Mouse (Mus musculus): ENCODE data around the gene Jdp2. TPM values are rescaled to one million over a fixed set of nuclear protein-coding genes. Genes with fewer than 3 reads are reported as not detected.

Jdp2 gene
- polyA plus RNA-seq, 1 experiment = 28.7 TPM

DNA sequence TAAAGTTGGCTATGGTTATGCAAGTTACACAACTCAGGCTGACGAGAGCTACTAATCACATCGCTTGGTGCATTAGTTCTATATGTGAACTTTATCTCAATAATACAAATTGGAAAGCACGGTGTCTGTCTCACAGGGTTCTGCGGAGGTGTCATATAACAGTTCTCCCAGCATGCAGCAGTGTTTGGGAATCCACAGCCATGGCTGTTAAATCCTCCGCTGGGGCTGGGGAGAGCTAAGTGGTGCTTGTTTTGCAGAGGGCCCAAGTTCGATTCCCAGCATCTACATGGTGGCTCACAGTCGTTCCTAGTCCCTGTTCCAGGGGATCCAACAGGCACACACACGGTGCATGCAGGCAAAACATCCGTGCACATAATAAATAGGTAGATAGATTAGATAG, 19.1 kb downstream of the Jdp2 start:
- Histone ChIP-seq H3K4me1 (ENCODE audit: control insufficient read depth, insufficient read depth, low read length) (peaks cover 41% of the 10 kb centered on the region), H3K27ac (ENCODE audit: insufficient read depth, low read length) (no peak overlapping the region), H3K27me3 (ENCODE audit: control insufficient read depth, insufficient read depth, low read length) (no peaks in the 10 kb centered on the region), H3K4me3 (replicated peaks; ENCODE audit: insufficient read depth, low read depth, low read length) (no peak overlapping the region)
- no peak for DNase-seq
- WGBS = 92% methylated on average over 9 of the region's 9 CpGs
- no peak for TF ChIP-seq CTCF (IDR thresholded peaks at IDR 0.05; ENCODE audit: borderline replicate concordance, insufficient read depth, low read depth, low read length)
- TF ChIP-seq POLR2A (IDR thresholded peaks at IDR 0.05; ENCODE audit: borderline replicate concordance, insufficient read depth, low read length) = no peak

DNA sequence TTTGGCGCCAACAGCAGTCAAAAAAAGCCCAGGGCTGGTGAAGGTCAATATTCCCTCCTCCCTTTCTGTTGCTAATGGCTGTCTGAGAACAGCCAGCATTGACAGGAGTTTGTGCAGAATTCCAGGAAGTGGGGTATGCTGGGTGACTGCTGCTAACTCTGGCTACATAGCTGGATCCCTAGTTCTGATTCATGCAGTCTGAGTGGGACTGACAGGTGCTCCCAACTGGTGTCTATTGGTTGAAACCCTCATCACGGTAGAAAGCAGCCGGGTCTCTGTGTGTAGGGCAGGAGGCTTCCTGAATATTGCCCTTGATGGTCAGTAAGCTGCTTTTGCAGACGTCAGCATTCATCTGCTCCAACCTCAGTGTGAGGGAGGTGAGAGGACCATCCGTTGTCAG, 19.6 kb downstream of the Jdp2 start:
- DNase-seq = no peak
- WGBS = 51% methylated on average over 5 of the region's 5 CpGs
- TF ChIP-seq POLR2A (IDR thresholded peaks at IDR 0.05; ENCODE audit: borderline replicate concordance, insufficient read depth, low read length) (no peak), CTCF (IDR thresholded peaks at IDR 0.05; ENCODE audit: borderline replicate concordance, insufficient read depth, low read depth, low read length) (no peak)
- H3K27ac ChIP-seq (ENCODE audit: insufficient read depth, low read length) = no peak overlapping the region
- peaks cover 38% of the 10 kb centered on the region for H3K4me1 ChIP-seq (ENCODE audit: control insufficient read depth, insufficient read depth, low read length)
- no peak overlapping the region for H3K4me3 ChIP-seq (replicated peaks; ENCODE audit: insufficient read depth, low read depth, low read length)
- no peaks in the 10 kb centered on the region for H3K27me3 ChIP-seq (ENCODE audit: control insufficient read depth, insufficient read depth, low read length)

DNA sequence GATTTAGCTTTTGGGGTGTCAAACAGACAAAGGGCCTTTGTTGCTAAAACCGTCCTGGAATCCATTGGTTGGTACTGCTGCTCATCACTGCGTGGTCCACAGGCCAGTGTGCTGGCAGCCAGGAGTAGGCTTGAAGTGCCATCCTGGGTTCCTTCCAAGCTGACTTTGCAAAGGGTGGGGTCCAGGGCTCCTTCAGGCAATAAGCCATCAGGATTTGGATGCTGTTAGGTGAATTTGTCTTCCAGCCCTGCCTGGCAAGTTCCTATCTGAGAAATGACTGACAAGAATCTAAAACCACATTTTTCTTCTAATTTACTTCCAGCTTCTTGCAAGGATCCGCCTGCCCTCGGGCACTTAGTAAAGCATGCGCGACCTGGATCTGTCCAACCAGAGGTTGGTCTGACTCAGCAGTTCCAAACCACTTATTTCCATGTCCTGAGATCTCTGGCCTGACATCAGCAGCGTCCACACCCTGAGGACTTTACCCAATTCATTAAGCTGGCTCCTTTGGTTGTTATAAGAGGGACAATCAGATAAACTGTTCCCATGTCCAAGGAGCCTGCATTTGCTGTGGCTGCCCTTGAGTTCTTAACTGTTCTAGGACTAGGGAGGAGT, 20.6 kb downstream of the Jdp2 start:
- Histone ChIP-seq H3K4me1 (ENCODE audit: control insufficient read depth, insufficient read depth, low read length) (peaks cover 37% of the 10 kb centered on the region), H3K27me3 (ENCODE audit: control insufficient read depth, insufficient read depth, low read length) (no peaks in the 10 kb centered on the region), H3K4me3 (replicated peaks; ENCODE audit: insufficient read depth, low read depth, low read length) (no peak overlapping the region), H3K27ac (ENCODE audit: insufficient read depth, low read length) (peak overlapping the region; percentile 58; the same call in 1 of the 2 replicates)
- TF ChIP-seq POLR2A (IDR thresholded peaks at IDR 0.05; ENCODE audit: borderline replicate concordance, insufficient read depth, low read length) (no peak), CTCF (IDR thresholded peaks at IDR 0.05; ENCODE audit: borderline replicate concordance, insufficient read depth, low read depth, low read length) (no peak)
- WGBS = 33% methylated on average over 7 of the region's 7 CpGs
- peak; percentile 50 to 73 for DNase-seq

DNA sequence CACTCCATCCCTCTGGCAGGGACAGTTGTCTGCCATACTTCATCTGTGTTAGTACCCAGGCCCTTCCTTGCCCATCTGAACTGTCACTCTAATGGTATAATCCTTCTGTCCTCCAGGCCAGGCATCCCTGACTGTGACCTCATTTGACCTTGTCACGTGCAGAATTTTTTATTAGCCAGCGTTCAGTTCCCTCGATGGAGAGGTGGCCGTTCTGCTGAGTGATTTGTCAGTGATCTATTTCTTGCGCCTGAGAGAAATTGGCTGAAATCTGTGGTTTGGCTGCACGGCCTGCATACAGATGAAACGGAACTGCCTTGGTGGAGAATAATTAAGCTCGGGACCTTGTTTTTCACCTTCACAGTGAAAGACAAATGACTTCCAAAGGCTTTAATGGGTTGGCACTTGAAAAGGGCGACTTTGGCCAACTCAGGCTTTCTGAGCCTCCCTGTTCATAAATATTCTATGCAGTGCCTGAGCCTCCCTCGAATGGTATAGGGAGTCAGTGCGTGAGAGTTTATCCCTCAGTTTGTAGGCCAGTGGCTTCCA, 21.1 kb downstream of the Jdp2 start:
- H3K27me3 ChIP-seq (ENCODE audit: control insufficient read depth, insufficient read depth, low read length) = no peaks in the 10 kb centered on the region
- peak in 1 of 2 experiments; percentile 47 for DNase-seq
- peaks cover 35% of the 10 kb centered on the region for H3K4me1 ChIP-seq (ENCODE audit: control insufficient read depth, insufficient read depth, low read length)
- peak overlapping the region; percentile 58; the same call in 1 of the 2 replicates for H3K27ac ChIP-seq (ENCODE audit: insufficient read depth, low read length)
- no peak for TF ChIP-seq POLR2A (IDR thresholded peaks at IDR 0.05; ENCODE audit: borderline replicate concordance, insufficient read depth, low read length)
- no peak for TF ChIP-seq CTCF (IDR thresholded peaks at IDR 0.05; ENCODE audit: borderline replicate concordance, insufficient read depth, low read depth, low read length)
- no peak overlapping the region for H3K4me3 ChIP-seq (replicated peaks; ENCODE audit: insufficient read depth, low read depth, low read length)
- WGBS = 29% methylated on average over 11 of the region's 11 CpGs

- H3K27me3 ChIP-seq (ENCODE audit: control insufficient read depth, insufficient read depth, low read length) = no peaks in the 10 kb centered on the region
- H3K4me3 ChIP-seq (replicated peaks; ENCODE audit: insufficient read depth, low read depth, low read length) = no peak overlapping the region
- WGBS = 72% methylated on average over 6 of the region's 6 CpGs
- H3K27ac ChIP-seq (ENCODE audit: insufficient read depth, low read length) = peak overlapping the region; percentile 56; the same call in 1 of the 2 replicates
- TF ChIP-seq POLR2A (IDR thresholded peaks at IDR 0.05; ENCODE audit: borderline replicate concordance, insufficient read depth, low read length) = no peak
- no peak for TF ChIP-seq CTCF (IDR thresholded peaks at IDR 0.05; ENCODE audit: borderline replicate concordance, insufficient read depth, low read depth, low read length)
- no peak for DNase-seq
- peaks cover 32% of the 10 kb centered on the region for H3K4me1 ChIP-seq (ENCODE audit: control insufficient read depth, insufficient read depth, low read length)
Observed at GRCm38 (mm10) chr12:85621027-85621426, 22.2 kb downstream of the Jdp2 start.

DNA sequence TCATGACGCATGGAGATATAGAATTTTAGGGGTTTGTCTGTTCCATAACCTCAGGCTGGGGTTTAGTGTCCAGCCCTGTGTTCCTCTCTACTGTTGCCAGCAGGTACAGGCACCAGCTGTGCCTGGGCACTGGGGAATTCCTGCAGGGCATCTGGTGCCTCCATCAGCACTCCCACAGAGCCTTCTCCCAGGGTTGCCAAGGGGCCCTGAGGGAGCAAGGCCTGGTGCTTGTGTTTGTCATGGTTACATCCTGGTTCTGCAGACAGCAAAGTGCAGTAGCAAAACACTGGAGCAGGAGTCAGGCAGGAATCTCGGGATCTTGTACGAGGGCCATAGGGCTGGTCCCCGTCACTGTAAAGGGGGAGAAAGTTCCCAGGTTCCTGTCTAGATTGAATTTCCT, 22.8 kb downstream of the Jdp2 start:
- no peak overlapping the region for H3K4me3 ChIP-seq (replicated peaks; ENCODE audit: insufficient read depth, low read depth, low read length)
- peak overlapping the region; percentile 33; the same call in 1 of the 2 replicates for H3K27ac ChIP-seq (ENCODE audit: insufficient read depth, low read length)
- peaks cover 32% of the 10 kb centered on the region for H3K4me1 ChIP-seq (ENCODE audit: control insufficient read depth, insufficient read depth, low read length)
- no peak for DNase-seq
- TF ChIP-seq POLR2A (IDR thresholded peaks at IDR 0.05; ENCODE audit: borderline replicate concordance, insufficient read depth, low read length) = no peak
- TF ChIP-seq CTCF (IDR thresholded peaks at IDR 0.05; ENCODE audit: borderline replicate concordance, insufficient read depth, low read depth, low read length) = no peak
- 86% methylated on average over 4 of the region's 4 CpGs for WGBS
- H3K27me3 ChIP-seq (ENCODE audit: control insufficient read depth, insufficient read depth, low read length) = no peaks in the 10 kb centered on the region

DNA sequence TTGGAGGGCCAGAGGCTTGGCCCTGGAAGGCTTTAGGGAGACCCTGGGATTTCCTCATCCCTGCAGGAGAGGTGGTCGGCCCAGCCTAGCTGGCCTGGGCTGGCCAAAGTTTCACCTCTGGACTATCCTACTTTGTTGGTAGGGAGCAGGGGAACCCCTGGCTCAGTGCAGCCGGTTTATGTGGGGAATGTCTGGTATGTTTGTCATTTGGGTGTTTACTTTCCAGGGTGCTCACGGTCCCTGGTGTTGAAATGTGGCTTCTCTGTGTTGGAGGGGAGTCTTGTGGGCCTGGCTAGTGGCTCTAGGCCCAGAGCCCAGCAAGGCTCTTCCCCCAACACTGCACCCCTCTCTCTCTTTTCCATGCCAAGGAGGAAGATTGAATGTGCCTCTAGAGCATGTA, 24.9 kb downstream of the Jdp2 start:
- 70% methylated on average over 3 of the region's 3 CpGs for WGBS
- TF ChIP-seq POLR2A (IDR thresholded peaks at IDR 0.05; ENCODE audit: borderline replicate concordance, insufficient read depth, low read length) = no peak
- no peak for TF ChIP-seq CTCF (IDR thresholded peaks at IDR 0.05; ENCODE audit: borderline replicate concordance, insufficient read depth, low read depth, low read length)
- no peak overlapping the region for H3K27ac ChIP-seq (ENCODE audit: insufficient read depth, low read length)
- H3K4me1 ChIP-seq (ENCODE audit: control insufficient read depth, insufficient read depth, low read length) = peaks cover 36% of the 10 kb centered on the region
- no peaks in the 10 kb centered on the region for H3K27me3 ChIP-seq (ENCODE audit: control insufficient read depth, insufficient read depth, low read length)
- no peak for DNase-seq
- H3K4me3 ChIP-seq (replicated peaks; ENCODE audit: insufficient read depth, low read depth, low read length) = no peak overlapping the region

GRCm38 (mm10) chr12:85624652-85625051, 25.8 kb downstream of the Jdp2 start:
- Histone ChIP-seq H3K27ac (ENCODE audit: insufficient read depth, low read length) (no peak overlapping the region), H3K27me3 (ENCODE audit: control insufficient read depth, insufficient read depth, low read length) (no peaks in the 10 kb centered on the region), H3K4me1 (ENCODE audit: control insufficient read depth, insufficient read depth, low read length) (peaks cover 30% of the 10 kb centered on the region), H3K4me3 (replicated peaks; ENCODE audit: insufficient read depth, low read depth, low read length) (no peak overlapping the region)
- WGBS = 85% methylated on average over 7 of the region's 7 CpGs
- no peak for DNase-seq
- TF ChIP-seq CTCF (IDR thresholded peaks at IDR 0.05; ENCODE audit: borderline replicate concordance, insufficient read depth, low read depth, low read length) (no peak), POLR2A (IDR thresholded peaks at IDR 0.05; ENCODE audit: borderline replicate concordance, insufficient read depth, low read length) (no peak)
